Mouse (Mus musculus) cerebellum, adult 9-10 months (tissue): ENCODE measurements around the gene Cox17.
"Not testable (repeated sequence)": the region's sequence is repeated elsewhere in the genome, so short reads cannot be mapped to it uniquely, and the experiment has no call there.

Experiments
- DNase-seq: peaks from one replicate; pipeline ENCODE4 v3.0.0; 2022

Cox17 gene

GRCm38 (mm10) chr16:38346529-38347325 lies at the start of gene Cox17, which contains the start of gene Gm21987:
Cox17 (plus strand) TSS chr16:38346991.
Gm21987 (plus strand) TSS chr16:38347040.
- DNase-seq, result peak; percentile 96

- no peak for DNase-seq
Measured at GRCm38 (mm10) chr16:38298410-38298809, 48.4 kb upstream of the Cox17 start.

- DNase-seq, result no peak
Measured at GRCm38 (mm10) chr16:38302367-38302766, 44.4 kb upstream of the Cox17 start.

GRCm38 (mm10) chr16:38304460-38305194 lies 42.2 kb upstream of the Cox17 start:
- DNase-seq, result no peak

- no peak for DNase-seq
Measured at GRCm38 (mm10) chr16:38306571-38307220, 40.1 kb upstream of the Cox17 start.

GRCm38 (mm10) chr16:38307221-38307605 lies 39.6 kb upstream of the Cox17 start:
- no peak for DNase-seq

- no peak for DNase-seq
Measured at GRCm38 (mm10) chr16:38307651-38308050, 39.1 kb upstream of the Cox17 start.

DNA sequence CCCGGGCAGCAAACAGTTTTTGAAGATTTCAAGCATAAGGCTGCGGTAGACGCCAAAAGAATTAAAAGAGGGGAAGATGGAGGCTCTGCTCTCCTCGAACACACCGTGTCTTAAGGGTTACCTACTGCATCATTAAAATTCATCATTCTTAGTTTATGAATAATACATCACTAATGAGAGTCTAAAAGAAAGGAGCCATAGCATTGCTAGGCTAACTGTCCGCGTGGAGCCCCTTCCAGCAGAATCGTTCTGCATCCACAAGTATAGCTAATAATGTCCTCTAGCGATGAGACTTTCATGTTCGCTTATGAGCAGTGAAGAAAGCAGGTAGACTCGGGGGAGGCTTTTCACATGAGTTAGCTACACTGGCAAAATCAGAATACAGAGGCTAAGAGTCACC lies 38.6 kb upstream of the Cox17 start:
- DNase-seq, result no peak

GRCm38 (mm10) chr16:38318492-38318891 lies 28.3 kb upstream of the Cox17 start:
- no peak for DNase-seq

DNA sequence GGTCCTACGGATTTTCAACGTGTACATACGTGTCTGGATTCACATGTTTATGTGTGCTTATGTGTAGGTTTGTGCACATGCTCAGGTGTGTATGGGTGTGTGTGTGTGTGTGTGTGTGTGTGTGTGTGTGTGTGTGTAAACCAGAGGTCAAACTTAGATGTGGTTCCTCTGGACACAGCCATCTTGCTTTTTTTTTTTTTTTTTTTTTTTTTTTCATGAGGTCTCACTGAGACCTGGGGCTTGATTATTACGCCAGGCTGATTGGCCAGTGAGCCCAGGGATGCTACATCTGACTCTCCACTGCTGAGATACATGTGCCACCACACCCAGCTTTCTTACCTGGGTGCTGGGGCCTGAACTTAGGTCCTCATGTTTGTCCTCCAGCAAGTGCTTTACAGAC lies 27.7 kb upstream of the Cox17 start:
- no peak for DNase-seq

DNA sequence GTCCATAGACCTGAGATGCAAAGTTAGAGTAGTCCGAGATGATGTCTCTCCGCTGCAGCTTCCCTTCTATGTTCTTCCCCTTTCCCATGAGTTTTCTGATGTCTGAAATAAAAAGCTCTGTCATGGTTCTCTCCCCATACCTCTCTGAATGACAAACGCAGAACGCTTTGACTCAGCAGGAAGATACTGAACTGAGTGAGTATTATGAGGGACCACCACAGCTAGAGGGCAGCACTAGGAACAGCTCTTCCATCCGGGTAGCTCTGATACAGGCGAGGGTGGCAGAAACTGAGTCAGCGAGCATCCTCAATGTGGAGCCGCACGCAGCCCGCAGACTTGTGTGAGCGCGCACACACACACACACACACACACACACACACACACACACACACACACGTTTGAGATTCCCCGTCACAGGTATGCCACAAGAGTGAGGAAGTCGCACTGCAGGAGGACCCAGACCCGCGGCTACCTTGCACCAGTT lies 25.3 kb upstream of the Cox17 start:
- DNase-seq, result peak; percentile 59

GRCm38 (mm10) chr16:38324311-38324710 lies 22.5 kb upstream of the Cox17 start:
- DNase-seq, result no peak

DNA sequence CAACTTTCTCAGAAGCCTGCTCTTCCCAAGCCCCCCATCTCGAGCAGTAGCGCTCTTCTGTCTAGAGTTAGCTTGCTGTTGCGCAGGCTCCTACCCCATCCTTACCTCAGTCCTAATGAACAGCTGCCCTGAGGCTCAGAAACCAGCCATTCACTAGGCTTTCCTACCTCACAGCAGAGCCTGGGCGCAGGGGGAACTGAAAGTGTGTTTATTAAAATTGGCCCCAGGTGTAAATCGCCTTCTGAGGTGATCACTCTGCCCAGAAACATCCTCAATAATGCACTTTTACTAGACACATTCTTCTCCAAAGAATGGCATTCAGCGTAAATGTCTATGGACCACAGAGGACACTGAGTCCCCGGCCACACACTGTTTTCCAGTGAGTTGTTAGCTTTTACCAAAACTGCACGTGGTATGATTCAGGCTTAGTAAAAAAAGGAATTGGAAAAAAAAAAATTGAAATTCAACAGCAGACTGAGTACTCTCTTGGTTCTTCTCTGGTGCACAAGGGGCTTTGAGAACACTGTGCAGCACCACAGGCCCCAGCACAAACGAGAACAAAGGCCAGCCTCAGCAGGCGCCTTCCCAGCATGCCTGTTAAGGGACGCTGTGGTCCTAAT lies 19.9 kb upstream of the Cox17 start:
- no peak for DNase-seq

DNA sequence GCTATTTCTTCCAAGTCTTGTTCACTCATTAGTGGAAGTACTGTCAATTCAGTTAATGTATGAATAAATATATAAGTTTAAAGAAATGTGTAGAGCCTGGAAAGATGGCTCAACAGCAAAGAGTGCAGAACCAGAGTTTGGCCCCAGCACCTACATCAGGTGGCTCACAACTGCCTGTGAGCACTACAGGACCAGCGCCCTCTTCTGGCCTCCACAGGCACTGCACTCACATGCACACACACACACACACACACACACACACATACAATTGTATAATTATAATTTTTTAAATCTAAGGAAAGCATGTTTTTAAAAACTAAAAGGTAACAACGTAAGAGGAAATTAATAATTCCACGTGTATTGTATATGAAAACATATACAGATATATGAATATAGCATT lies 17.5 kb upstream of the Cox17 start:
- no peak for DNase-seq

DNA sequence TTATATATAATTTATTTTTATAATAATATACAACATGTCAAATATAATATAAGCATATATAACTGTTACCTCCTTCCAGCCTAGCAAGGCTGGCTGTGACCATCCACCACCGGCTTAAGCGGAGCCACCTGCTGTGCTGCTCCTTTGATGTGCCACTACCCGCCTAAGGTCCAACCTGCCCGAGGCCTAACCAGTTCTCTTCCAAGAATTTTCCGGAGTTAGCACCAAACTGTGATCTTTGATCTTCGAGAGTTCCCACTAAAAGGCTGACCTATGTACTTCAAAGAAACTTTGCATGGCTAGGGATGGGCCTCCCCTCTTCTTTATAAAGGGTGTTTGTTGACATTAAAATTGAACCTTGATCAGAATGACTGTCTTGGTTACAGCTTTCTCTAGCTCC lies 12.4 kb upstream of the Cox17 start:
- no peak for DNase-seq

- not testable (repeated sequence) for DNase-seq
Measured at GRCm38 (mm10) chr16:38338077-38338476, 8.7 kb upstream of the Cox17 start.

DNA sequence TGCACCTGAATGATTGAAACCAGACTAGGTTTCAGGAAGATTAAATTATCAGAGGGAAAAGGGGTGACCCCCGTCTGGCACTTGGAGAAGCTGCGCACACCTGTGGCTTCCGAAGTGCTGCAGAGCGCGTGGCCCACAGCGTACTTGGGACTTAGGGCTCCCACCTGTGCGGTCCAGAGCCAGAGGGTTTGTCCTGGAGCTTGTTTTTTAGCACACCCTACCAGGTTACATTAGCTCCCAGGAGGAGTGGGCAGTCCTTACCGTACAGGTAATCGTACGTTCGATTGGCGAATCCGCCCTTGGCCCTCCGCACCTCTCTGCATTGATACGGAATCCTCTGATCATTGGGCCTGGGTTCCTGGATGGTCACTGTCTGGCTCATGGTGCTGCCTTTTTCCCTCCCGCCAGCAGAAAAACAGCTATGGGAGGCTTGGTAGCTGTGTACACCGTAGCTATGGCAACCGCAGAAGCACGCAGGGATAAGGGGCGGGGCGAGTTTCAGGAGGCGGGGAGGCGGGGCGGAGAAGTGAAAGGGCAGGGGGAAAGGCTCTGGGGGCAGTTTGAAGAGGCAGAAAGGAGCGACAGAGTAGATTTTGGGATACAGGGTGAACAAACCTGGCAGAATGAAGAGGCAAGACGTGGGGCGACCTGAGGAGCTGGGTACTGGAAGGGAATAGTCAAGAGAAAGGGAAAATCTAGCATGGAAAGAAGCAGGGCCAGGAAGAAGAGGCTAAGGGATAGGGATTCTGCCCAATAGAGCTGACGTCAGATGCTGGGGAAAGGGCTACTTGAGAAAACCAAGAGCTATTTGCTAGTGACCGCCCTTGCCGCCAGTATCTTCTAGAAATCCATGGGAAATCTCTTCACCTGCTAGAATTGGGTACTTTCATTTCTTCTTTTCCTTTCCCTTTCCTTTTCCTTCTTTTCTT lies 5.1 kb upstream of the Cox17 start, which contains the start of gene Maats1:
TSS of gene Maats1 (minus strand) at position 748 of the 929 bp plus-strand sequence.
- DNase-seq, result peak; percentile 61

- no peak for DNase-seq
Measured at GRCm38 (mm10) chr16:38344941-38345725, 1.7 kb upstream of the Cox17 start.

DNA sequence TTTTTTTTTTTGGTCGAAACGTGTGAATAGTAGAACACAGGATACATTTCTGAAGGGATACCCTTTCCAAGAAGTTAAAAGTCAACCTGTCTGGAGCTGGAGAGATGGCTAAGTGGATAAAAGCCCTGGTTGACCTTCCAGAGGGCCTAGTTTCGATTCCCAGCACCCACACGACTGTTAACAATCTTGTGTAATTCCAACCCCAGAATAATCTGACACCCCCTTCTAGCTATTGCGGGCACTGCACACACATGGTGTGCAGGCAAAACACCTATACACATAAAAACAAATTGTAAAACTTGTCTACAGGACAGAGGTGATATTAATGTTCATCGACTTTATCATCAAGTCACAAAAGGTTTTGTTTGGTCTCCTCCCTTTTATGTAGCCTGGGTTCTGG lies 797 bp downstream of the Cox17 start:
- DNase-seq, result no peak

DNA sequence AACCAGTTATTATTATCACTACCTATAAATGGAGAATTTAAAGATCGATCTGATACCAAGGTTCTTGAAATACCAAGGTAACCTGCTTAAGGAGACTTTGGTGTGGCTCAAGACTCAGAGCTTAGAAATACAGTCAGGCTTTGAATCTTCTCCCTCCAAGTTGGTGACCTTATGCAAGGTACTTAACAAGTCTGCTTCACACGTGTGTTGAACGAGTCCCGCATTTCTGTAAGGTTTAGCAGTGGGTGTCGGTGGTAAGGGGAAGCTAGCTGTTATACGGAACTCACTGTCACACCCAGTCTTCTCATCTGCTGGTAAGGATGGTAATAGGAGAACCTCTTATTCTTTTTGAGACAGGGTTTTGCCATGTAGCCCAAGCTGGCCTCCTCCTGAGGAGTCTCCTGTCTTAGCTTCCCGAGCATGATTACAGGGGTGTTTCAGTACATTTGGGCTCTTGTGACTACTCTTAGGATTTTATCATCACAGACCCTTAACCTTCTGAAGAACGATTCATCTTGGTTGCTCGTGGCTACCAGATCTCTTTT lies 1.5 kb downstream of the Cox17 start:
- DNase-seq, result no peak

DNA sequence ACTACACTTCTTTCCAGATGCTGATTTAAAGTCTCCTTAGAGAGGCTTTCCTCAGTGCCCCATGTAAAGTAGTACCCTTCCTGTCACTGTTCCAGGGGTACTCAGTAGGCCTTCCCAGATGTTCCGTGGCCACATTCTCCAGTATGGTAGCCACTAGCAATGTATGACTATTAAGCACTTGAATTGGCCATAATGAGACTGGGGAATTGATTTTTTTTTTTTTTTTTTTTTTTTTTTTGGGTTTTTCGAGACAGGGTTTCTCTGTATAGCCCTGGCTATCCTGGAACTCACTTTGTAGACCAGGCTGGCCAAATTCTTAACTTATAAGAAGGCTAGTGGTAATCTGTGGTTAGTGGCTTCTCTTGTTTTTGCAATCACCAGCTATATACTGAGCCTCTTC lies 3.1 kb downstream of the Cox17 start:
- no peak for DNase-seq
